Mouse (Mus musculus) layer of hippocampus, postnatal 14 days (tissue): ENCODE data around the gene Kcnq2. TPM values are rescaled to one million over a fixed set of nuclear protein-coding genes. Genes with fewer than 3 reads are reported as not detected.
A peak's percentile ranks its signal among the peaks of the same experiment; 100 is the strongest.

Experiments used
- DNase-seq, 2 experiments: peaks; one replicate each; pipeline ENCODE4 v3.0.0; 2021 to 2022; ENCODE audit warnings: low spot score in 2 of 2, mixed read lengths in 1 of 2
- total RNA-seq, 2 experiments: library from RNA; stranded (reverse); gene quantifications; 2 replicates each; pipeline ENCODE4 v1.2.3; 2021

Gene Kcnq2
- total RNA-seq, 2 experiments from 2014 or later: 228 to 235 TPM

GRCm38 (mm10) chr2:181113762-181114361 lies 21.2 kb downstream of the Kcnq2 start:
- no peak for DNase-seq

- no peak for DNase-seq
Measured at GRCm38 (mm10) chr2:181111665-181112064, 23.4 kb downstream of the Kcnq2 start.

- no peak for DNase-seq
Measured at GRCm38 (mm10) chr2:181104111-181104510, 31.0 kb downstream of the Kcnq2 start.

- DNase-seq: no peak
Measured at GRCm38 (mm10) chr2:181102161-181102560, 32.9 kb downstream of the Kcnq2 start.

- no peak for DNase-seq
Measured at GRCm38 (mm10) chr2:181101626-181102025, 33.5 kb downstream of the Kcnq2 start.

GRCm38 (mm10) chr2:181100087-181100486 lies 35.0 kb downstream of the Kcnq2 start:
- DNase-seq: no peak

- no peak for DNase-seq
Measured at GRCm38 (mm10) chr2:181090123-181090522, 45.0 kb downstream of the Kcnq2 start.

DNA sequence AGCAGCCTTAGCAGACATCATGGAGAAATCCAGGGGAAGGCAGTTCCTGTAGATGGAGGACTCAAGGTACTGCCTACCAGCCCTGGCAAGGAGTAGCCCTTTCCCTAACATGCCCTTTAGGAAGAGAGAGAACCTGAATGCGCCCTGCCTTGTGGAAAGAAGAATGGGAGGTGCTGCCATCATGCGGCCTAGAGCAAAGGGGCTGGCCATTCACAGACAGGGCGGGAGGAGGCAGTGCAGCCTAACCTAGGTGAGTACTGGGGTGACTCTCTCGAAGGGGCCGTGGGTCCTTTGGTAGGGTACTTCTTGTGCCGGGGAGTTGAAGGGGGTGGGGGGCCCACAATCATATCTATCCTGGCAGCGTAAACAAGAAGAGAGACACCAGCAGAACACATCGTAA lies 50.1 kb downstream of the Kcnq2 start:
- no peak for DNase-seq

DNA sequence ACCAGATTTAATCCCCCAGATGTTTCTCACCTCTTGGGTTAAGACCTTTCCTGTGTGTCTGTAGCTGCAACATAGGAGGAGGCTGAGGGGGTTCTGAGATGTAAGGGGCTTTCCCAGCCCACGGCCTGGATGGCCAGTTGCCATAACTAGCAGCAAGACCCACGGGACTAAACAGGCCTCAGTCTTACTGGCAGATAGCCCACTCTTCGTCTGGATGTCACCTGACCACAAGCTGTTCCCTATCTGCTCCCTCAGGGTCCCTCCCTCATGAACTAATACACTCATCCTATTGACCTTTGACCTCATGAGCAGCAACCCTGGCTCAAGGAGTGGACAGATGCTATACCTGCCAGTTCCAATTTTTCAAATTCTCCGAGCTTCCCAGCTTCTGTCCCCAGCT lies 51.2 kb downstream of the Kcnq2 start:
- DNase-seq: no peak

DNA sequence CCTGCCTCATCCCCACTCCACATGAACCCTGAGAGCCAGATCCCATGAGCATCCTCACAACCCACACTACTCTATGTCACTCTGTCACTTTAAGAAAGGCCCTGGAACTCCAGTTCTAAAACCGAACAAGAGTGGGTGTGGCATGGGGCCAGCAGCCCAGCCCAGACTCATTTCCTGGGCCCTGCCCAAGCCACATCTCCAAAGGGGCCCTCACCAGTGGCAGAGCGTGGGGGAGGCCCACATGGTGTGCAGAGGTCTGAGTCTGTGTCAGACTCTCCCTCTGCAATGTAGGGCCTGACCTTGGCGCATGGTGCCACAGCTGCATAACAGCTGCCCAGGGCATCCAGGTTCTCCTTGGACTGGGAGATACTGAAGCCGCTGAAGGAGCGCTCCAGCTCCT lies 54.2 kb downstream of the Kcnq2 start:
- no peak for DNase-seq

GRCm38 (mm10) chr2:181079518-181079917 lies 55.6 kb downstream of the Kcnq2 start:
- no peak for DNase-seq

- no peak for DNase-seq
Measured at GRCm38 (mm10) chr2:181078908-181079307, 56.2 kb downstream of the Kcnq2 start.

DNA sequence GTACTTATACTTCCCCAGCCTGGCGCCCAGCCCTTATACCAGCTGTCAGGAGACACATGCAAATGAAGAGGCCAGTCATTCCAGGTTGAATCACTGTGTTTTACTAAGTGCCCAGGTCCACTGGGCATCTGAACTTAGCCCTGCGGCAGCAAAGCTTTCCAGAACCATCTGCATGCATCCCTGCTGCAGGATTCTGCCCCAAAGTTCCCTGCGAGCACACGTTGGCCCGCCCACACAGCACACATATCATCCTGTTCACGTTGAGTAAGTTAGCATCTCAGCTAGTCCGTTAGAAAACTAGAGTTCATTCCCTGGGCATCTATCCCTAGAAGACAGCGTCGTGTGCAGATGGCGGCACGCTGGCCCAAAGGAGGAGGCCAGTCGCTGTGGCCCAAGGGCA lies 59.6 kb downstream of the Kcnq2 start:
- no peak for DNase-seq

DNA sequence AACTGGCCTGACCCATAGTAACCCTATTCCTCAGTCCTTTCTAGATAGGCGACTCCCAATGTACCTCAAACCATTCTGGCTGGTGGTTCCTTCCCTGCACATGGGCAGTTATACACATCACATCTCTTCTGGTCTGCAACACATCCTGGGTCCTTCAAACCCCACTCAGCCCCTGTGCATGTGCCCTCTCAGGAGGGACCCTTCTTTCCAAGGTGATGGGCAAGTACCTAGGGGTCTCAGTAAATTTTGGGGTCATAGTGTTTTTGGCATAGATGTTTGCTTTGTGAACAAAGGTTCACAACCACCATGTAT lies 62.7 kb downstream of the Kcnq2 start:
- no peak for DNase-seq

- DNase-seq: peak; percentile 88 to 92
Measured at GRCm38 (mm10) chr2:181071706-181072402, 63.2 kb downstream of the Kcnq2 start.

GRCm38 (mm10) chr2:181070136-181070535 lies 65.0 kb downstream of the Kcnq2 start:
- peak; percentile 41 to 53 for DNase-seq

GRCm38 (mm10) chr2:181068499-181068898 lies 66.6 kb downstream of the Kcnq2 start:
- DNase-seq: peak in 1 of 2 experiments; percentile 46

DNA sequence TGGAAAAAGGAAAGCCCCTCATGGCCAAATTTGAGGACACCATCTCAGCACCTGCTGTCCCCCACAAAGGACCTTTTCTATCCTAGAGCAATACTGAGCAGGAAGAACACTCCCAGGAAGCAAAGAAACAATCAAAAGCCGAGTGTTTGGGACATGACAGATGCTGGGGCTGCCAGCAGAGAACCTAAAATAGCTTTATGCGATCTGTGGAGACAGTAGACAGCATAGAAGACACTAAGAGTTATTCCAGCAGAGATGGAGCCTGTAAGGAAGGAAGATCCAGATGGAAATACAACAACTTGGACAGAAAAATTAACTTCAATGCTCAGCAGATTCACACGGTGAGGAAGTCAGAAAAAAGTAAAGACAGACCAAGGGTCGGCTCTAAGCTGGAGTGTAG lies 69.3 kb downstream of the Kcnq2 start:
- no peak for DNase-seq

GRCm38 (mm10) chr2:181060127-181060526 lies 75.0 kb downstream of the Kcnq2 start:
- peak; percentile 88 to 90 for DNase-seq

GRCm38 (mm10) chr2:181058193-181058592 lies 76.9 kb downstream of the Kcnq2 start:
- no peak for DNase-seq

- no peak for DNase-seq
Measured at GRCm38 (mm10) chr2:181057341-181057740, 77.8 kb downstream of the Kcnq2 start.

DNA sequence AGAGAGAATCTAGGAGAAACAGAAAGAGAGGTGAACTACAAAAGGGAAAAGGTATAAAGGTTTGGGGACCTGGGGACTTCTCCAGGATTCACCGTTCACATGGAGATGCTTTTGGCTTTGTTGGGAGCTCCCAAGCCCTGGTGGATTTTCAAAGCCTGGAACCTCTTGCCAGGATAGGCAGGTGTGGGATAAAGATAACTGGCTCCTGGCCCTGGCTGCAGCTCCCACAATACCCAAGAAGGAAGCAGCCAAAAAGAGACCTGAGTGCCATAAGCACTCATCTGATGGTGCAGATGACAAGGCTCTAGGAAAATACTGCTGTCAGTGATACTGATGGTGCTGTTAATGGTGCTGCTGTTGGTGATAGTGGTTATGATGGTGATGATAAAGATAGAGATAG lies 82.9 kb downstream of the Kcnq2 start:
- no peak for DNase-seq

DNA sequence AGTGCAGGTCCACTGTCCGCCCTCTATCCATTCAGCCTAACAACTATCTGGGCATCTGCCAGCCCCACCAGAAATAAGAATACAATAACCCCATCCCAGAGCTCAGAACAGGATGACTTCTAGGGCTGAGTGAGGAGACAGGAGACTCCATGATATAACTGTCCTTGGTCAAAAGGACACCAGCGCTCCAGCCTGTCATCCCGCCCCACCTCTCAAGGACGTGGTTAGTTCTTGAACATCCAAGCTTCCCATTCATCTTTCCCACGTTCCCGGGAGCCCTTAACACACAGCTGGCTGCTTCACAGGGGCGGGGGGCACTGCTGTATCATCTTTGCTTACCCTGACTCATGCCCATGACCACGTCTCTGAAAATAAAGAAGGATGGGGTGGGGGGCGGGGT lies 86.1 kb downstream of the Kcnq2 start:
- no peak for DNase-seq
